Mouse (Mus musculus): ENCODE measurements at regions not wholly inside any gene's neighbourhood (a gene's known extent, or its start where the extent isn't known, plus 50 kb on each side); places are given as distances from the start of the nearest gene placed in this dataset.

- Histone ChIP-seq H3K4me3 (replicated peaks; ENCODE audit: extremely low read depth, low read depth, low read length) (no peak overlapping the region), H3K4me1 (ENCODE audit: control insufficient read depth, insufficient read depth, low read length) (no peaks in the 10 kb centered on the region; the same call in 1 of the 2 replicates)
- no peak for DNase-seq
- 67% methylated on average over 4 of the region's 4 CpGs for WGBS
- TF ChIP-seq CTCF (IDR thresholded peaks at IDR 0.05; ENCODE audit: insufficient read depth, low read length) (no peak), POLR2A (IDR thresholded peaks at IDR 0.05; ENCODE audit: borderline replicate concordance, extremely low read depth, low read depth, low read length) (no peak)
These were observed 672.5 kb upstream of the Zeb2 start for GRCm38 (mm10) chr2:45789739-45790138.

- 40% methylated on average over 16 of the region's 16 CpGs for WGBS
- H3K4me1 ChIP-seq (ENCODE audit: control insufficient read depth, insufficient read depth, low read length) = no peaks in the 10 kb centered on the region; the same call in 1 of the 2 replicates
- no peak for DNase-seq
- TF ChIP-seq POLR2A (IDR thresholded peaks at IDR 0.05; ENCODE audit: borderline replicate concordance, extremely low read depth, low read depth, low read length) = no peak
- TF ChIP-seq CTCF (IDR thresholded peaks at IDR 0.05; ENCODE audit: insufficient read depth, low read length) = no peak
- H3K4me3 ChIP-seq (replicated peaks; ENCODE audit: extremely low read depth, low read depth, low read length) = no peak overlapping the region
These were observed 670.7 kb upstream of the Zeb2 start for GRCm38 (mm10) chr2:45787732-45788390.

GRCm38 (mm10) chr2:45786787-45787186 is 669.6 kb upstream of the Zeb2 start:
- 71% methylated on average over 6 of the region's 6 CpGs for WGBS
- Histone ChIP-seq H3K4me1 (ENCODE audit: control insufficient read depth, insufficient read depth, low read length) (no peaks in the 10 kb centered on the region; the same call in 1 of the 2 replicates), H3K4me3 (replicated peaks; ENCODE audit: extremely low read depth, low read depth, low read length) (no peak overlapping the region)
- no peak for TF ChIP-seq CTCF (IDR thresholded peaks at IDR 0.05; ENCODE audit: insufficient read depth, low read length)
- TF ChIP-seq POLR2A (IDR thresholded peaks at IDR 0.05; ENCODE audit: borderline replicate concordance, extremely low read depth, low read depth, low read length) = no peak
- DNase-seq = no peak

- WGBS = 85% methylated on average over 2 of the region's 2 CpGs
- TF ChIP-seq POLR2A (IDR thresholded peaks at IDR 0.05; ENCODE audit: borderline replicate concordance, extremely low read depth, low read depth, low read length) (no peak), CTCF (IDR thresholded peaks at IDR 0.05; ENCODE audit: insufficient read depth, low read length) (no peak)
- no peaks in the 10 kb centered on the region; the same call in 1 of the 2 replicates for H3K4me1 ChIP-seq (ENCODE audit: control insufficient read depth, insufficient read depth, low read length)
These were observed 668.5 kb upstream of the Zeb2 start for GRCm38 (mm10) chr2:45785684-45786083.

GRCm38 (mm10) chr2:45783634-45784412 is 666.6 kb upstream of the Zeb2 start:
- TF ChIP-seq POLR2A (IDR thresholded peaks at IDR 0.05; ENCODE audit: borderline replicate concordance, extremely low read depth, low read depth, low read length) (no peak), CTCF (IDR thresholded peaks at IDR 0.05; ENCODE audit: insufficient read depth, low read length) (no peak)
- Histone ChIP-seq H3K4me3 (replicated peaks; ENCODE audit: extremely low read depth, low read depth, low read length) (no peak overlapping the region), H3K4me1 (ENCODE audit: control insufficient read depth, insufficient read depth, low read length) (no peaks in the 10 kb centered on the region; the same call in 1 of the 2 replicates)
- WGBS = 77% methylated on average over 9 of the region's 9 CpGs
- no peak for DNase-seq

More at GRCm38 (mm10) chr2:45785684-45786083, 668.5 kb upstream of the Zeb2 start:
- no peak overlapping the region for H3K4me3 ChIP-seq (replicated peaks; ENCODE audit: extremely low read depth, low read depth, low read length)
- DNase-seq = no peak

- DNase-seq = no peak
- TF ChIP-seq POLR2A (IDR thresholded peaks at IDR 0.05; ENCODE audit: borderline replicate concordance, extremely low read depth, low read depth, low read length) (no peak), CTCF (IDR thresholded peaks at IDR 0.05; ENCODE audit: insufficient read depth, low read length) (no peak)
- 87% methylated on average over 7 of the region's 7 CpGs for WGBS
These were observed 660.3 kb upstream of the Zeb2 start for GRCm38 (mm10) chr2:45777466-45777865.

GRCm38 (mm10) chr2:45776485-45777135 is 659.4 kb upstream of the Zeb2 start:
- Histone ChIP-seq H3K4me1 (ENCODE audit: control insufficient read depth, insufficient read depth, low read length) (no peaks in the 10 kb centered on the region), H3K4me3 (replicated peaks; ENCODE audit: extremely low read depth, low read depth, low read length) (no peak overlapping the region)
- DNase-seq = no peak
- WGBS = 83% methylated on average over 17 of the region's 17 CpGs
- TF ChIP-seq POLR2A (IDR thresholded peaks at IDR 0.05; ENCODE audit: borderline replicate concordance, extremely low read depth, low read depth, low read length) (no peak), CTCF (IDR thresholded peaks at IDR 0.05; ENCODE audit: insufficient read depth, low read length) (no peak)

More at GRCm38 (mm10) chr2:45777466-45777865, 660.3 kb upstream of the Zeb2 start:
- Histone ChIP-seq H3K4me1 (ENCODE audit: control insufficient read depth, insufficient read depth, low read length) (no peaks in the 10 kb centered on the region), H3K4me3 (replicated peaks; ENCODE audit: extremely low read depth, low read depth, low read length) (no peak overlapping the region)

GRCm38 (mm10) chr2:45775691-45776090 is 658.5 kb upstream of the Zeb2 start:
- DNase-seq = no peak
- TF ChIP-seq CTCF (IDR thresholded peaks at IDR 0.05; ENCODE audit: insufficient read depth, low read length) = no peak
- no peak for TF ChIP-seq POLR2A (IDR thresholded peaks at IDR 0.05; ENCODE audit: borderline replicate concordance, extremely low read depth, low read depth, low read length)
- Histone ChIP-seq H3K4me1 (ENCODE audit: control insufficient read depth, insufficient read depth, low read length) (no peaks in the 10 kb centered on the region), H3K4me3 (replicated peaks; ENCODE audit: extremely low read depth, low read depth, low read length) (no peak overlapping the region)
- 66% methylated on average over 4 of the region's 4 CpGs for WGBS

- Histone ChIP-seq H3K4me1 (ENCODE audit: control insufficient read depth, insufficient read depth, low read length) (no peaks in the 10 kb centered on the region), H3K4me3 (replicated peaks; ENCODE audit: extremely low read depth, low read depth, low read length) (no peak overlapping the region)
- no peak for TF ChIP-seq POLR2A (IDR thresholded peaks at IDR 0.05; ENCODE audit: borderline replicate concordance, extremely low read depth, low read depth, low read length)
- no peak for TF ChIP-seq CTCF (IDR thresholded peaks at IDR 0.05; ENCODE audit: insufficient read depth, low read length)
- WGBS = 74% methylated on average over 3 of the region's 3 CpGs
- DNase-seq = no peak
These were observed 657.2 kb upstream of the Zeb2 start for GRCm38 (mm10) chr2:45774416-45774815.

Measured in lung, adult 2 months (tissue).